In the genomic region with DNA sequence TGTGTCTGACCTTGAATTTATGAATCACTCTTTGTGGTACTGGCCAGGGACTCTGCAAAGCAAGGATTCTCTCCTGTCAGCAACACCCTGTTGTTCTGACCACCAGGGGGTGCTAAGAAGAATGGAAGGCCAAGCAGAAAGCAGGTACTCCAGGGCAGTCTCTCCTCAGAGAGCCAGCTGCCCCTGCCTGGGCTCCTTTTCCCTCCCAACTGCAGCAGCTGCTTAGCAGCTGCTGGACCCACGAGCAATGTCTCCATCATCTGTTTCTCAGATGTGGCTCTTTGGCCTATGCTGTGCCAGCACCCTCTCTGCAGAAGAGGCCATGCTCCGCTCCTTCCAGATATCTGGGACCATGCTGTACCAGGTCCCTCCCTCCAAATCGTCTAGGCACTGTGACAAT, we compare ENCODE assay signal across 9 mouse cellular contexts.
DNase-seq lines count a peak whose midpoint lies in the region; TF ChIP-seq lines count a peak whose summit lies in the region.
"Had no signal": no experiment of that assay in that cellular context is flagged by ENCODE, and none has a peak within 500 bp of the region (broad histone marks: within the 10 kb centered on the region; RNA-seq: fewer than 3 reads in every experiment).

No protein-coding gene starts in this region.

- H3K4me1 ChIP-seq in cerebellum, adult 2 months (ENCODE audit: control insufficient read depth, insufficient read depth, low read length), result no peaks in the 10 kb centered on the region
- H3K4me1 ChIP-seq: neural tube, embryonic 12.5 days had no signal

- no peak for DNase-seq in cerebellum, adult 2 months
- DNase-seq in cerebellum, adult 9-11 months, result no peak
- peak; percentile 7 for DNase-seq in ovary, postnatal 10 days (ENCODE audit: low spot score)
- DNase-seq in ovary, adult 18-20 months (ENCODE audit: low spot score), result no peak
- peak; percentile 6 to 10 for DNase-seq in cerebellum, postnatal 36 days
- peak; percentile 63 to 71 for DNase-seq in kidney, postnatal 4 days
- peak; percentile 59 for DNase-seq in lung, postnatal 14 days
- peak; percentile 13 for DNase-seq in thymus, postnatal 25 days

- 59% methylated on average over 3 of the region's 3 CpGs for WGBS in cerebellum, adult 2 months

- 0 out of 2 replicates have a peak, but pooled peaks have one; percentile 19 for TF ChIP-seq CTCF in cerebellum, adult 2 months (IDR thresholded peaks at IDR 0.05; ENCODE audit: borderline replicate concordance, insufficient read depth, low read depth, low read length)

- no peak overlapping the region for H3K4me3 ChIP-seq in cerebellum, adult 2 months (replicated peaks; ENCODE audit: insufficient read depth, low read depth, low read length)
- H3K4me3 ChIP-seq: neural tube, embryonic 12.5 days had no signal

- TF ChIP-seq POLR2A in cerebellum, adult 2 months (IDR thresholded peaks at IDR 0.05; ENCODE audit: borderline replicate concordance, insufficient read depth, low read length), result no peak

- no peak overlapping the region for H3K27ac ChIP-seq in cerebellum, adult 2 months (ENCODE audit: insufficient read depth, low read length)
- H3K27ac ChIP-seq: neural tube, embryonic 12.5 days had no signal

- no peaks in the 10 kb centered on the region for H3K27me3 ChIP-seq in cerebellum, adult 2 months (ENCODE audit: control insufficient read depth, insufficient read depth, low read length)
- H3K27me3 ChIP-seq: neural tube, embryonic 12.5 days had no signal

Comparison
In these comparisons a context has a peak if more than half of its experiments do, and no peak if none do; other contexts are left out.
1. DNase-seq: peak in ovary, postnatal 10 days (single experiment), cerebellum, postnatal 36 days (2 of 2), kidney, postnatal 4 days (2 of 2), lung, postnatal 14 days (single experiment) and thymus, postnatal 25 days (single experiment); none in cerebellum, adult 2 months (0 of 2), cerebellum, adult 9-11 months (single experiment) and ovary, adult 18-20 months (single experiment).